Mouse (Mus musculus): ENCODE data around the gene Emid1. TPM values are rescaled to one million over a fixed set of nuclear protein-coding genes. Genes with fewer than 3 reads are reported as not detected.
A peak's percentile ranks its signal among the peaks of the same experiment; 100 is the strongest.

Gene Emid1
- polyA plus RNA-seq, 1 experiment from 2014 or later: 4.8 TPM

GRCm38 (mm10) chr11:5068126-5068971 lies 83.7 kb downstream of the Emid1 start:
- H3K4me3 ChIP-seq (ENCODE audit: low read depth, low read length): no peak overlapping the region
- DNase-seq (no peak), ATAC-seq (peak; percentile 57)
- H3K9ac ChIP-seq (replicated peaks): no peak overlapping the region
- H3K4me2 ChIP-seq (ENCODE audit: low read depth, low read length): no peak overlapping the region
- H3K4me1 ChIP-seq (ENCODE audit: insufficient read depth): peaks cover 16% of the 10 kb centered on the region
- WGBS (ENCODE audit: insufficient replicate concordance): 57% methylated on average over 9 of the region's 9 CpGs
- TF ChIP-seq CTCF (IDR thresholded peaks at IDR 0.05; ENCODE audit: low read depth): no peak
- TF ChIP-seq EP300 (IDR thresholded peaks at IDR 0.05; ENCODE audit: low read depth): no peak
- H3K9me3 ChIP-seq (ENCODE audit: low read length): no peaks in the 10 kb centered on the region
- H3K27me3 ChIP-seq (ENCODE audit: insufficient read depth, low read length): peaks cover 14% of the 10 kb centered on the region
- H3K36me3 ChIP-seq (replicated peaks; ENCODE audit: insufficient read depth, low read length): peaks cover 50% of the 10 kb centered on the region
- peak overlapping the region; percentile 20 for H3K27ac ChIP-seq (ENCODE audit: low read depth)

GRCm38 (mm10) chr11:5067063-5067462 lies 85.0 kb downstream of the Emid1 start:
- H3K9me3 ChIP-seq (ENCODE audit: low read length): no peaks in the 10 kb centered on the region
- H3K27ac ChIP-seq (ENCODE audit: low read depth): no peak overlapping the region
- H3K4me2 ChIP-seq (ENCODE audit: low read depth, low read length): no peak overlapping the region
- H3K36me3 ChIP-seq (replicated peaks; ENCODE audit: insufficient read depth, low read length): peaks cover 37% of the 10 kb centered on the region
- H3K4me1 ChIP-seq (ENCODE audit: insufficient read depth): peaks cover 21% of the 10 kb centered on the region
- peaks cover 27% of the 10 kb centered on the region for H3K27me3 ChIP-seq (ENCODE audit: insufficient read depth, low read length)
- H3K4me3 ChIP-seq (ENCODE audit: low read depth, low read length): no peak overlapping the region
- TF ChIP-seq CTCF (IDR thresholded peaks at IDR 0.05; ENCODE audit: low read depth) (no peak), EP300 (IDR thresholded peaks at IDR 0.05; ENCODE audit: low read depth) (no peak)
- ATAC-seq (no peak), DNase-seq (no peak)
- no peak overlapping the region for H3K9ac ChIP-seq (replicated peaks)

GRCm38 (mm10) chr11:5065056-5065821 lies 86.8 kb downstream of the Emid1 start, which contains the start of gene Gas2l1:
Gene Gas2l1 (minus strand): TSS chr11:5065327.
- Histone ChIP-seq H3K4me2 (ENCODE audit: low read depth, low read length) (peak within 1 kb of the TSS; percentile 99), H3K4me3 (ENCODE audit: low read depth, low read length) (peak within 1 kb of the TSS; percentile 64), H3K9ac (replicated peaks) (peak within 1 kb of the TSS; percentile 76), H3K9me3 (ENCODE audit: low read length) (no peaks in the 10 kb centered on the region), H3K27ac (ENCODE audit: low read depth) (peak within 1 kb of the TSS; percentile 50), H3K36me3 (replicated peaks; ENCODE audit: insufficient read depth, low read length) (peaks cover 19% of the 10 kb centered on the region), H3K27me3 (ENCODE audit: insufficient read depth, low read length) (peaks cover 45% of the 10 kb centered on the region), H3K4me1 (ENCODE audit: insufficient read depth) (peaks cover 31% of the 10 kb centered on the region)
- TF ChIP-seq CTCF (IDR thresholded peaks at IDR 0.05; ENCODE audit: low read depth): peak; percentile 74
- TF ChIP-seq EP300 (IDR thresholded peaks at IDR 0.05; ENCODE audit: low read depth): no peak
- ATAC-seq (peak; percentile 71), DNase-seq (peak; percentile 90)
- WGBS (ENCODE audit: insufficient replicate concordance): under 1% methylated on average over 50 of the region's 50 CpGs

- 22% methylated on average over 36 of the region's 38 CpGs for WGBS (ENCODE audit: insufficient replicate concordance)
- peaks cover 36% of the 10 kb centered on the region for H3K4me1 ChIP-seq (ENCODE audit: insufficient read depth)
- DNase-seq: no peak
- H3K27ac ChIP-seq (ENCODE audit: low read depth): peak overlapping the region; percentile 44; the same call in 1 of the 2 replicates
- no peaks in the 10 kb centered on the region for H3K9me3 ChIP-seq (ENCODE audit: low read length)
- no peak for ATAC-seq
- peak overlapping the region; percentile 99 for H3K4me2 ChIP-seq (ENCODE audit: low read depth, low read length)
- H3K9ac ChIP-seq (replicated peaks): peak overlapping the region; percentile 76
- peaks cover 52% of the 10 kb centered on the region for H3K27me3 ChIP-seq (ENCODE audit: insufficient read depth, low read length)
- H3K4me3 ChIP-seq (ENCODE audit: low read depth, low read length): peak overlapping the region; percentile 64
- peaks cover 15% of the 10 kb centered on the region for H3K36me3 ChIP-seq (replicated peaks; ENCODE audit: insufficient read depth, low read length)
- no peak for TF ChIP-seq EP300 (IDR thresholded peaks at IDR 0.05; ENCODE audit: low read depth)
- no peak for TF ChIP-seq CTCF (IDR thresholded peaks at IDR 0.05; ENCODE audit: low read depth)
Measured at GRCm38 (mm10) chr11:5064282-5065055, 87.6 kb downstream of the Emid1 start.

- peak; percentile 35 for DNase-seq
- H3K4me2 ChIP-seq (ENCODE audit: low read depth, low read length): peak overlapping the region; percentile 99
- H3K9me3 ChIP-seq (ENCODE audit: low read length): no peaks in the 10 kb centered on the region
- peaks cover 7% of the 10 kb centered on the region for H3K36me3 ChIP-seq (replicated peaks; ENCODE audit: insufficient read depth, low read length)
- peak overlapping the region; percentile 64 for H3K4me3 ChIP-seq (ENCODE audit: low read depth, low read length)
- H3K27ac ChIP-seq (ENCODE audit: low read depth): no peak overlapping the region
- H3K27me3 ChIP-seq (ENCODE audit: insufficient read depth, low read length): peaks cover 60% of the 10 kb centered on the region
- peak overlapping the region; percentile 26 for H3K9ac ChIP-seq (replicated peaks)
- no peak for TF ChIP-seq CTCF (IDR thresholded peaks at IDR 0.05; ENCODE audit: low read depth)
- TF ChIP-seq EP300 (IDR thresholded peaks at IDR 0.05; ENCODE audit: low read depth): no peak
- H3K4me1 ChIP-seq (ENCODE audit: insufficient read depth): peaks cover 43% of the 10 kb centered on the region
- ATAC-seq: no peak
- WGBS (ENCODE audit: insufficient replicate concordance): 71% methylated on average over 31 of the region's 31 CpGs
Measured at GRCm38 (mm10) chr11:5063561-5064281, 88.3 kb downstream of the Emid1 start.
